Mouse (Mus musculus): Measurements from ENCODE around the gene Abca16.

Abca16 gene

GRCm38 (mm10) chr7:120409447-120409846 is at the start of gene Abca16:
Abca16 (plus strand) TSS chr7:120409647.
- DNase-seq (ENCODE audit: low spot score): no peak

GRCm38 (mm10) chr7:120361159-120361558 is 48.3 kb upstream of the Abca16 start:
- DNase-seq (ENCODE audit: low spot score): peak; percentile 57

- no peak for DNase-seq (ENCODE audit: low spot score)
Measured at GRCm38 (mm10) chr7:120412391-120412790, 2.9 kb downstream of the Abca16 start.

- peak; percentile 37 for DNase-seq (ENCODE audit: low spot score)
Measured at GRCm38 (mm10) chr7:120426625-120427024, 17.2 kb downstream of the Abca16 start.

- no peak for DNase-seq (ENCODE audit: low spot score)
Measured at GRCm38 (mm10) chr7:120431464-120431863, 22.0 kb downstream of the Abca16 start.

- DNase-seq (ENCODE audit: low spot score): peak; percentile 63
Measured at GRCm38 (mm10) chr7:120503891-120504662, 94.6 kb downstream of the Abca16 start.

GRCm38 (mm10) chr7:120504663-120504979 is 95.2 kb downstream of the Abca16 start:
- DNase-seq (ENCODE audit: low spot score): no peak

- DNase-seq (ENCODE audit: low spot score): no peak
Measured at GRCm38 (mm10) chr7:120534805-120535204, 125.4 kb downstream of the Abca16 start.

- peak; percentile 46 for DNase-seq (ENCODE audit: low spot score)
Measured at GRCm38 (mm10) chr7:120552479-120553180, 143.2 kb downstream of the Abca16 start.

GRCm38 (mm10) chr7:120553181-120553551 is 143.7 kb downstream of the Abca16 start:
- DNase-seq (ENCODE audit: low spot score): no peak

- DNase-seq (ENCODE audit: low spot score): no peak
Measured at GRCm38 (mm10) chr7:120567366-120567765, 157.9 kb downstream of the Abca16 start.

- no peak for DNase-seq (ENCODE audit: low spot score)
Measured at GRCm38 (mm10) chr7:120576520-120576919, 167.1 kb downstream of the Abca16 start.
